Mouse (Mus musculus) lung, postnatal 36 days (tissue): ENCODE results near the gene 4930563M21Rik.
"Not testable (repeated sequence)": the region's sequence is repeated elsewhere in the genome, so short reads cannot be mapped to it uniquely, and the experiment has no call there.

Experiments used
- DNase-seq: peaks from one replicate; pipeline ENCODE4 v3.0.0; 2022; ENCODE audit warnings: mixed read lengths

4930563M21Rik gene

GRCm38 (mm10) chr9:56010450-56010849 is at the start of gene 4930563M21Rik:
Gene 4930563M21Rik, minus strand, starts transcription at chr9:56010550.
- DNase-seq = no peak

- DNase-seq = no peak
Observed at GRCm38 (mm10) chr9:56056147-56056546, 45.8 kb upstream of the 4930563M21Rik start.

- no peak for DNase-seq
Observed at GRCm38 (mm10) chr9:56053796-56054195, 43.4 kb upstream of the 4930563M21Rik start.

- no peak for DNase-seq
Observed at GRCm38 (mm10) chr9:56042181-56042621, 31.9 kb upstream of the 4930563M21Rik start.

- peak; percentile 97 for DNase-seq
Observed at GRCm38 (mm10) chr9:56041372-56042180, 31.2 kb upstream of the 4930563M21Rik start, which contains the start of gene Rcn2. Gene Rcn2, plus strand, starts transcription at chr9:56041845.

- peak; percentile 8 for DNase-seq
Observed at GRCm38 (mm10) chr9:56032219-56032618, 21.9 kb upstream of the 4930563M21Rik start.

- DNase-seq = no peak
Observed at GRCm38 (mm10) chr9:56027292-56027691, 16.9 kb upstream of the 4930563M21Rik start.

- peak; percentile 10 for DNase-seq
Observed at GRCm38 (mm10) chr9:56024772-56025171, 14.4 kb upstream of the 4930563M21Rik start.

- DNase-seq = not testable (repeated sequence)
Observed at GRCm38 (mm10) chr9:56004679-56005078, 5.7 kb downstream of the 4930563M21Rik start.

- DNase-seq = peak; percentile 52
Observed at GRCm38 (mm10) chr9:55946819-55947218, 63.5 kb downstream of the 4930563M21Rik start.

- no peak for DNase-seq
Observed at GRCm38 (mm10) chr9:55941356-55941755, 69.0 kb downstream of the 4930563M21Rik start.

- DNase-seq = no peak
Observed at GRCm38 (mm10) chr9:55938618-55938985, 71.7 kb downstream of the 4930563M21Rik start.

- peak; percentile 94 for DNase-seq
Observed at GRCm38 (mm10) chr9:55937664-55938617, 72.4 kb downstream of the 4930563M21Rik start, which contains the start of gene Scaper. Gene Scaper, minus strand, starts transcription at chr9:55938119.

- DNase-seq = no peak
Observed at GRCm38 (mm10) chr9:55937224-55937663, 73.1 kb downstream of the 4930563M21Rik start.

GRCm38 (mm10) chr9:55932482-55932881 is 77.9 kb downstream of the 4930563M21Rik start:
- no peak for DNase-seq

- DNase-seq = peak; percentile 44
Observed at GRCm38 (mm10) chr9:55918579-55918978, 91.8 kb downstream of the 4930563M21Rik start.

- no peak for DNase-seq
Observed at GRCm38 (mm10) chr9:55916751-55917150, 93.6 kb downstream of the 4930563M21Rik start.
